Mouse (Mus musculus) neural tube, embryonic 14.5 days (tissue): ENCODE data around the gene Ubxn11. TPM values are rescaled to one million over a fixed set of nuclear protein-coding genes. Genes with fewer than 3 reads are reported as not detected.
"Not testable (repeated sequence)": the region's sequence is repeated elsewhere in the genome, so short reads cannot be mapped to it uniquely, and the experiment has no call there.

Source experiments
- ATAC-seq: fragments of 200-750 bp; cut with Nextera tagmentation; 2 replicates; pipeline ENCODE4 v1.8.0; 2017; ENCODE audit warnings: low read depth, mild to moderate bottlenecking, moderate TSS enrichment, moderate library complexity
- H3K27ac ChIP-seq: fragments of 300-500 bp; sonication (generic); 2 replicates; pipeline ENCODE4 v1.5.1; 2014; ENCODE audit warnings: low read depth, mild to moderate bottlenecking, control low read depth, low read length, moderate library complexity, mixed read lengths
- H3K27me3 ChIP-seq: fragments of 300-500 bp; sonication (generic); 2 replicates; pipeline ENCODE4 v1.6.1; 2014; ENCODE audit warnings: low read length; ENCODE audit not compliant: control insufficient read depth, insufficient read depth
- H3K36me3 ChIP-seq: fragments of 300-500 bp; sonication (generic); 2 replicates; pipeline ENCODE4 v1.6.1; 2014; ENCODE audit warnings: low read length, mixed read lengths; ENCODE audit not compliant: control insufficient read depth, insufficient read depth
- H3K4me1 ChIP-seq: fragments of 300-500 bp; sonication (generic); 2 replicates; pipeline ENCODE4 v1.6.1; 2014; ENCODE audit warnings: low read length; ENCODE audit not compliant: control insufficient read depth, insufficient read depth
- H3K4me2 ChIP-seq: fragments of 300-500 bp; sonication (generic); 2 replicates; pipeline ENCODE4 v1.6.1; 2014; ENCODE audit warnings: mild to moderate bottlenecking, low read depth, low read length, control low read depth
- H3K4me3 ChIP-seq: fragments of 300-500 bp; sonication (generic); 2 replicates; pipeline ENCODE4 v1.5.1; 2014; ENCODE audit warnings: low read depth, low read length, control low read depth, mixed read lengths
- H3K9ac ChIP-seq: fragments of 300-500 bp; sonication (generic); replicated peaks from 2 replicates; pipeline ENCODE4 v1.6.1; 2014; ENCODE audit warnings: low read depth, mild to moderate bottlenecking, control low read depth, low read length, mixed read lengths
- H3K9me3 ChIP-seq: fragments of 300-500 bp; sonication (generic); 2 replicates; pipeline ENCODE4 v1.6.1; 2016; ENCODE audit warnings: low read length; ENCODE audit not compliant: control insufficient read depth
- WGBS: fragments of 180-500 bp; shearing (Covaris S2); extraction: QIAGEN DNeasy Blood & Tissue Kit; methylation state at CpG from one replicate; pipeline ENCODE4 v1.1.7; 2014; 5-methylcytosine and 5-hydroxymethylcytosine counted together
- polyA plus RNA-seq: library from polyadenylated mRNA; unstranded; fragments of >200 nt; fragmentation: Nextera tagmentation; extraction: Ambion mirVana; gene quantifications from 2 replicates; pipeline ENCODE4 v1.2.1, GENCODE M21; 2014

The Ubxn11 gene
- polyA plus RNA-seq, 1 experiment from 2014 or later, result 26.9 TPM

DNA sequence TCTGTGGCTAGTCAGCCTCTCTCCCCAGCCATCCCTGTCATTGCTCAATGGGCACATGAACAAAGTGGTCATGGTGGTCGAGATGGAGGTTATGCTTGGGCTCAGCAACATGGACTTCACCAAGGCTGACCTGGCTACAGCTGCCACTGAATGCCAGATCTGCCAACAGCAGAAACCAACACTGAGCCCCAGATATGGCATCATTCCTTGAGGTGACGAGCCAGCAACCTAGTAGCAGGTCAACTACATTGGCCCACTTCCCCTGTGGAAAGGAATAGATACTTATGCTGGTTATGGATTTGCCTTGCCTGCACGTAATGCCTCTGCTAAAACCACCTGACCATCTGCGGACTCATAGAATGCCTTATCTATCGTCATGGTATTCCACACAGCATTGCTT is 41.9 kb downstream of the Ubxn11 start:
- H3K9ac ChIP-seq, result not testable (repeated sequence)

DNA sequence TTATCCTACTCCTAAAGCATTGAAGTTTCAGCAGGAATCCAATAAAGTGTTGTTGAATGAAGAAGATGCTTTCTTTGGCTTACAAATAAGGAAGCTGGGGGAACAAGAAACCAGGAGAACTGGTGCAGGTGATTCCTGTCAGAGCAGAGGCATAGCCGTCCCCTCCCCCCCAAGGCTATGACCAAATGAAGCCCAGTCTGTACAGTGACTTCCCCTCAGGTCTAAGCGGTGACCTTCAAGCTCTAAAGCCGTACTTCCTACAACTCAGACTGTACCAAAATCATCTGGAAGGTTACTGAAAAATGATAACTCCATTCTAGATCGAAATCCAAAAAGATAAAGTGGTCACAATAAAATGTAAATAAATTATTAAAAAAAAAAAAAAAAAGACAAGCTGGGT is 47.0 kb downstream of the Ubxn11 start:
- H3K4me1 ChIP-seq, result no peaks in the 10 kb centered on the region
- H3K36me3 ChIP-seq, result 0 out of 2 replicates have a peak, but pooled peaks cover 5% of the 10 kb centered on the region
- no peaks in the 10 kb centered on the region for H3K27me3 ChIP-seq
- WGBS, result 93% methylated on average over 4 of the region's 4 CpGs
- no peaks in the 10 kb centered on the region for H3K9me3 ChIP-seq
- H3K4me2 ChIP-seq, result no peak overlapping the region
- no peak for ATAC-seq
- no peak overlapping the region for H3K27ac ChIP-seq
- H3K9ac ChIP-seq, result no peak overlapping the region
- no peak overlapping the region for H3K4me3 ChIP-seq

More for the DNA sequence above, 41.9 kb downstream of the Ubxn11 start:
- H3K27me3 ChIP-seq, H3K36me3 ChIP-seq, H3K4me2 ChIP-seq, H3K4me3 ChIP-seq, H3K4me1 ChIP-seq, H3K27ac ChIP-seq, H3K9me3 ChIP-seq, ATAC-seq: not testable (repeated sequence)
- 94% methylated on average over 5 of the region's 5 CpGs for WGBS

DNA sequence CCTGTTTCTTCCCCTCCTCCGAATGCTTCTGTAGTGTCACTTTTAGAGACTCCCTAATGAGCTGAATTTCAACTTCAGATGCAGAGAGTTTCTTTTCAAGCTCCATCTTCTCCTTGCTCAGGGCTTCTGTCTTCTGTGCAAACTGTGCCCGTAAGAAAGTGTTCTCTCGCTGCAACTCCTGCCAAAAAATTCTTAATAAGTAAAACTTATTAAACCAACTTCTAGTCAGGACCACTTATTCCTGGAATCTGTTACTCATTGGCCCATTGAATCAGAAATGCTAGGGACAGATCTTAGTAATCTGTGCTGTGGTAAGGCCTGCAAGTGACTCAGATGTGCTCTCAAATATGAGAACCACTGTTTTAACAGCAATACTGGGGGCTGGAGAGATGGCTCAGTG is 49.7 kb downstream of the Ubxn11 start:
- no peak overlapping the region for H3K27ac ChIP-seq
- 94% methylated on average over 3 of the region's 3 CpGs for WGBS
- H3K4me1 ChIP-seq, result no peaks in the 10 kb centered on the region
- no peaks in the 10 kb centered on the region for H3K9me3 ChIP-seq
- no peak for ATAC-seq
- H3K4me2 ChIP-seq, result no peak overlapping the region
- H3K9ac ChIP-seq, result no peak overlapping the region
- H3K36me3 ChIP-seq, result 0 out of 2 replicates have a peak, but pooled peaks cover 5% of the 10 kb centered on the region
- H3K27me3 ChIP-seq, result no peaks in the 10 kb centered on the region
- H3K4me3 ChIP-seq, result no peak overlapping the region

- Histone ChIP-seq H3K9ac (no peak overlapping the region), H3K36me3 (0 out of 2 replicates have a peak, but pooled peaks cover 5% of the 10 kb centered on the region), H3K4me1 (no peaks in the 10 kb centered on the region), H3K4me3 (no peak overlapping the region), H3K4me2 (no peak overlapping the region), H3K27me3 (no peaks in the 10 kb centered on the region), H3K9me3 (no peaks in the 10 kb centered on the region), H3K27ac (no peak overlapping the region)
- WGBS, result 100% methylated on average over 3 of the region's 3 CpGs
- ATAC-seq, result no peak
These were observed 51.3 kb downstream of the Ubxn11 start for GRCm38 (mm10) chr4:134153656-134154055.

GRCm38 (mm10) chr4:134154354-134154753 is 52.0 kb downstream of the Ubxn11 start:
- no peak overlapping the region for H3K9ac ChIP-seq
- H3K9me3 ChIP-seq, result no peaks in the 10 kb centered on the region
- no peak overlapping the region for H3K27ac ChIP-seq
- no peak overlapping the region for H3K4me2 ChIP-seq
- H3K27me3 ChIP-seq, result no peaks in the 10 kb centered on the region
- H3K4me3 ChIP-seq, result no peak overlapping the region
- 96% methylated on average over 3 of the region's 3 CpGs for WGBS
- no peaks in the 10 kb centered on the region for H3K4me1 ChIP-seq
- no peak for ATAC-seq
- 0 out of 2 replicates have a peak, but pooled peaks cover 5% of the 10 kb centered on the region for H3K36me3 ChIP-seq

DNA sequence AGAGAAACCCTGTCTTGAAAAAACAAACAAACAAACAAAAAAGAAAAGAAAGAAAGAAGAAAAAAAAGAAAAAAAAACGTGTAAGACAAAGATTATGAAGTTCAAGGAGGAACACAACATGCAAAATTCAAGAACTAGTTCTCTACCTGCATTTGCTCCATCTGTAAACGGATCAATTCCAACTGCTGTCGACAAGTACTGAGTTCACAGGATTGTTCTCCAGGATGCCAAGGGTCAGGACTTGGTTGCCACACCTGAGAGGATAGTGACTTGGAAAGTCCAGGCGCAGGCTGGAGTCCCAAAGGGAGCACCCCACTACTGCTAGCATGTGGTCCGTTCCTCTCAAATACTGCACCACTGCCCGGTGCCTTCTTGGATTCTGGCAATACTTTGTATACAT is 53.2 kb downstream of the Ubxn11 start:
- ATAC-seq, result no peak
- Histone ChIP-seq H3K27me3 (no peaks in the 10 kb centered on the region), H3K36me3 (0 out of 2 replicates have a peak, but pooled peaks cover 5% of the 10 kb centered on the region), H3K4me2 (no peak overlapping the region), H3K27ac (no peak overlapping the region), H3K9me3 (no peaks in the 10 kb centered on the region), H3K4me1 (no peaks in the 10 kb centered on the region), H3K4me3 (no peak overlapping the region), H3K9ac (no peak overlapping the region)
- WGBS, result 91% methylated on average over 6 of the region's 6 CpGs

DNA sequence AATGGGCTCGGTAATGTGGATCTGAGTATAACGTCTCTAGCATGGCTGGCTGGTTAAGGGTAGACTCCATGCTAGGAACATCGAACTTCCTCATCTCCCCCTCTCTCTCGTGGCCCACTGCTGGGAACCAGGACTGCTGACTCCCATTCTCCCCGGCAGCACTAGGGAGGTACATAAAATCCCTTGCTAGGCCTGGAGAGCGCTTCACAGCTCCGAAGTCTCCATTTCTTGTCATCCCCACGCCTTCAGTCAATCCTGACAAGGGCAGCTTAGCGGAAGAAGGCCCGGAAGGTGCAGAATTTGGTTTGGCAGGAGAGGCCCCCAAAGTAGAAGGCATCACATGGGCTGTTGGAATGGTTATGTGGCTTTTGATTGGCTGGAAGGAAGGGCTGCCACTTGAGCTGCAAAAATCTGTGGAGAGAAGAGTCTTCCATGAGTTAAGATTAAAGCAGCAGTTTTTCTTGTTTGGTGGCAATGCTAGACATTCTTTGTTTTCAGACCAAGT is 53.6 kb downstream of the Ubxn11 start:
- Histone ChIP-seq H3K36me3 (0 out of 2 replicates have a peak, but pooled peaks cover 2% of the 10 kb centered on the region), H3K9ac (no peak overlapping the region), H3K9me3 (no peaks in the 10 kb centered on the region), H3K27me3 (no peaks in the 10 kb centered on the region), H3K4me3 (no peak overlapping the region), H3K4me2 (no peak overlapping the region), H3K27ac (no peak overlapping the region), H3K4me1 (no peaks in the 10 kb centered on the region)
- ATAC-seq, result no peak
- WGBS, result 94% methylated on average over 10 of the region's 10 CpGs

- ATAC-seq, result no peak
These were observed 54.4 kb downstream of the Ubxn11 start for GRCm38 (mm10) chr4:134156744-134157143.

DNA sequence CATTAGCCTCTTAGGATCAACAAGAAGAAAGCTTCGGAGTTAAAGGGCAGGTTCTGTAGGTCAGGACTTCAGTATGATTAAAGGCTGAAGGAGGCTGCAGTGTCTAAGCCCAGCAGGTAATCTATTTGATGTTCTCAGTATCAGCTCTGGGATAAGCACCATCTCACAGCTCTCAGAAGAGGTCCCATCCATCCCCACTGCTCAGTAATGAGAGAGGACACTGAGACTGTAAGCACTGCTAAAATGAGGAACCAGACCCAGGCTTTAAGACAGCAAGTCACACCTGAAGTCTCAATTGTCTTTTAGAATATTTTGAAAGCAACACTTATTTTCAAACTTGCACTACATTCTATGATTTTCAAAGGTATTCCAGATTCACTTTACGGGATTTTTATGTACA is 55.2 kb downstream of the Ubxn11 start:
- ATAC-seq, result no peak
- H3K4me1 ChIP-seq, result no peaks in the 10 kb centered on the region
- H3K27me3 ChIP-seq, result no peaks in the 10 kb centered on the region
- H3K4me2 ChIP-seq, result no peak overlapping the region
- H3K9me3 ChIP-seq, result no peaks in the 10 kb centered on the region
- H3K9ac ChIP-seq, result no peak overlapping the region
- no peak overlapping the region for H3K27ac ChIP-seq
- H3K36me3 ChIP-seq, result no peaks in the 10 kb centered on the region
- no peak overlapping the region for H3K4me3 ChIP-seq
- WGBS, result 92% methylated on average over 2 of the region's 2 CpGs

More at GRCm38 (mm10) chr4:134156744-134157143, 54.4 kb downstream of the Ubxn11 start:
- no peaks in the 10 kb centered on the region for H3K9me3 ChIP-seq
- 83% methylated on average over 8 of the region's 8 CpGs for WGBS
- no peaks in the 10 kb centered on the region for H3K27me3 ChIP-seq
- no peaks in the 10 kb centered on the region for H3K4me1 ChIP-seq
- H3K4me3 ChIP-seq, result no peak overlapping the region
- H3K9ac ChIP-seq, result no peak overlapping the region
- H3K4me2 ChIP-seq, result no peak overlapping the region
- no peaks in the 10 kb centered on the region for H3K36me3 ChIP-seq
- no peak overlapping the region for H3K27ac ChIP-seq
